In genomic region chr12:29290591-29291351, GRCm38 (mm10) we compare ENCODE assay signal across 8 mouse cellular contexts.
DNase-seq lines count a peak whose midpoint lies in the region; ATAC-seq and TF ChIP-seq lines count a peak whose summit lies in the region.

No protein-coding gene starts in this region.

- no peaks in the 10 kb centered on the region for H3K9me3 ChIP-seq in heart, embryonic 11.5 days (replicated peaks; ENCODE audit: control insufficient read depth, low read length)
- H3K9me3 ChIP-seq in kidney, embryonic 15.5 days (replicated peaks): no peaks in the 10 kb centered on the region
- no peaks in the 10 kb centered on the region for H3K9me3 ChIP-seq in limb, embryonic 15.5 days
- no peaks in the 10 kb centered on the region for H3K9me3 ChIP-seq in midbrain, postnatal 0 days (ENCODE audit: low read length)

- H3K27me3 ChIP-seq in heart, embryonic 11.5 days (ENCODE audit: control insufficient read depth, insufficient read depth, low read length): no peaks in the 10 kb centered on the region
- no peaks in the 10 kb centered on the region for H3K27me3 ChIP-seq in kidney, embryonic 15.5 days
- no peaks in the 10 kb centered on the region for H3K27me3 ChIP-seq in limb, embryonic 15.5 days
- H3K27me3 ChIP-seq in midbrain, postnatal 0 days (ENCODE audit: insufficient read depth, low read length): no peaks in the 10 kb centered on the region

- DNase-seq in 3134 (ENCODE audit: extremely low read depth, insufficient read length, low spot score): peak; percentile 72
- peak; percentile 99 for DNase-seq in midbrain, postnatal 0 days (ENCODE audit: low spot score)
- DNase-seq in spleen, postnatal 10 days (ENCODE audit: low spot score in 2 of 2): peak; percentile 38 to 81

- TF ChIP-seq CTCF in bone marrow macrophage, adult 2 months (IDR thresholded peaks at IDR 0.05; ENCODE audit: low read depth, low read length): no peak
- no peak for TF ChIP-seq CTCF in embryonic fibroblast, embryonic 13.5 days (IDR thresholded peaks at IDR 0.05; ENCODE audit: borderline replicate concordance, insufficient read depth, low read length)
- peak; percentile 23 for TF ChIP-seq CTCF in midbrain, postnatal 0 days (IDR thresholded peaks at IDR 0.05)

- H3K27ac ChIP-seq in bone marrow macrophage, adult 2 months (ENCODE audit: insufficient read depth, low read depth, low read length): peak overlapping the region; percentile 83
- no peak overlapping the region for H3K27ac ChIP-seq in embryonic fibroblast, embryonic 13.5 days (ENCODE audit: insufficient read depth, low read length)
- peak overlapping the region; percentile 57; the same call in 1 of the 2 replicates for H3K27ac ChIP-seq in heart, embryonic 11.5 days (ENCODE audit: low read depth, low read length)
- peak overlapping the region; percentile 87 for H3K27ac ChIP-seq in kidney, embryonic 15.5 days
- H3K27ac ChIP-seq in limb, embryonic 15.5 days: peak overlapping the region; percentile 81
- peak overlapping the region; percentile 90 for H3K27ac ChIP-seq in midbrain, postnatal 0 days (ENCODE audit: low read depth, low read length)

- 18% methylated on average over 23 of the region's 23 CpGs for WGBS in heart, embryonic 11.5 days (ENCODE audit: insufficient replicate concordance)
- WGBS in kidney, embryonic 15.5 days: 11% methylated on average over 23 of the region's 23 CpGs
- WGBS in limb, embryonic 15.5 days: 10% methylated on average over 23 of the region's 23 CpGs
- 7% methylated on average over 23 of the region's 23 CpGs for WGBS in midbrain, postnatal 0 days

- peak overlapping the region; percentile 54 for H3K4me3 ChIP-seq in bone marrow macrophage, adult 2 months (ENCODE audit: insufficient read depth, low read length)
- peak overlapping the region; percentile 6; the same call in 1 of the 2 replicates for H3K4me3 ChIP-seq in embryonic fibroblast, embryonic 13.5 days (ENCODE audit: insufficient read depth, low read length)
- H3K4me3 ChIP-seq in heart, embryonic 11.5 days (ENCODE audit: low read depth, low read length): peak overlapping the region; percentile 31
- peak overlapping the region; percentile 43 for H3K4me3 ChIP-seq in kidney, embryonic 15.5 days (replicated peaks)
- peak overlapping the region; percentile 42 for H3K4me3 ChIP-seq in limb, embryonic 15.5 days
- H3K4me3 ChIP-seq in midbrain, postnatal 0 days (ENCODE audit: low read depth, low read length): peak overlapping the region; percentile 25

- no peak for TF ChIP-seq POLR2A in bone marrow macrophage, adult 2 months (IDR thresholded peaks at IDR 0.05; ENCODE audit: borderline replicate concordance, low read depth, low read length)
- peak; percentile 85 for TF ChIP-seq POLR2A in embryonic fibroblast, embryonic 13.5 days (IDR thresholded peaks at IDR 0.05; ENCODE audit: low read depth, low read length)

- H3K4me2 ChIP-seq in heart, embryonic 11.5 days: peak overlapping the region; percentile 61
- H3K4me2 ChIP-seq in kidney, embryonic 15.5 days: peak overlapping the region; percentile 63
- H3K4me2 ChIP-seq in limb, embryonic 15.5 days: peak overlapping the region; percentile 56
- H3K4me2 ChIP-seq in midbrain, postnatal 0 days (ENCODE audit: low read depth, low read length, poor library complexity, severe bottlenecking): peak overlapping the region; percentile 44

- H3K4me1 ChIP-seq in bone marrow macrophage, adult 2 months (ENCODE audit: control insufficient read depth, insufficient read depth, low read length): peaks cover 15% of the 10 kb centered on the region
- H3K4me1 ChIP-seq in embryonic fibroblast, embryonic 13.5 days (ENCODE audit: control insufficient read depth, insufficient read depth, low read length): no peaks in the 10 kb centered on the region
- H3K4me1 ChIP-seq in heart, embryonic 11.5 days (ENCODE audit: control insufficient read depth, insufficient read depth, low read length): peaks cover 4% of the 10 kb centered on the region; the same call in 1 of the 2 replicates
- peaks cover 8% of the 10 kb centered on the region for H3K4me1 ChIP-seq in kidney, embryonic 15.5 days
- 0 out of 2 replicates have a peak, but pooled peaks cover 7% of the 10 kb centered on the region for H3K4me1 ChIP-seq in limb, embryonic 15.5 days
- H3K4me1 ChIP-seq in midbrain, postnatal 0 days (ENCODE audit: insufficient read depth, low read length): no peaks in the 10 kb centered on the region; the same call in 1 of the 2 replicates

- peak; percentile 98 for ATAC-seq in heart, embryonic 11.5 days (replicated peaks; ENCODE audit: insufficient number of reproducible peaks, low FRiP score, low TSS enrichment)
- ATAC-seq in kidney, embryonic 15.5 days (replicated peaks; ENCODE audit: low FRiP score): peak; percentile 99
- ATAC-seq in limb, embryonic 15.5 days (ENCODE audit: insufficient number of reproducible peaks, low FRiP score, low TSS enrichment, low read depth): peak; percentile 100
- ATAC-seq in midbrain, postnatal 0 days (ENCODE audit: low FRiP score): peak; percentile 100

- H3K36me3 ChIP-seq in heart, embryonic 11.5 days (ENCODE audit: control insufficient read depth, insufficient read depth, low read length): no peaks in the 10 kb centered on the region
- H3K36me3 ChIP-seq in kidney, embryonic 15.5 days: no peaks in the 10 kb centered on the region
- no peaks in the 10 kb centered on the region for H3K36me3 ChIP-seq in limb, embryonic 15.5 days
- H3K36me3 ChIP-seq in midbrain, postnatal 0 days (ENCODE audit: insufficient read depth, low read length): no peaks in the 10 kb centered on the region

- peak overlapping the region; percentile 60 for H3K9ac ChIP-seq in heart, embryonic 11.5 days (ENCODE audit: low read depth, low read length)
- peak overlapping the region; percentile 45; the same call in 1 of the 2 replicates for H3K9ac ChIP-seq in kidney, embryonic 15.5 days
- H3K9ac ChIP-seq in limb, embryonic 15.5 days: peak overlapping the region; percentile 50
- peak overlapping the region; percentile 59 for H3K9ac ChIP-seq in midbrain, postnatal 0 days (replicated peaks; ENCODE audit: low read length, poor library complexity, severe bottlenecking)
